8 mouse cellular contexts compared by ENCODE assay signal in genomic region chr7:37563171-37563574, GRCm38 (mm10).
DNase-seq lines count a peak whose midpoint lies in the region; ATAC-seq and TF ChIP-seq lines count a peak whose summit lies in the region.

No protein-coding gene starts in this region.

- DNase-seq in layer of hippocampus, adult 11-12 months (ENCODE audit: low spot score) = peak; percentile 37
- DNase-seq in layer of hippocampus, adult 9-10 months (ENCODE audit: low spot score) = no peak
- DNase-seq in embryo, embryonic 10.5 days (ENCODE audit: low spot score) = peak; percentile 84
- DNase-seq in heart, adult 2 months = peak; percentile 43 to 67
- DNase-seq in liver, embryonic 14.5 days (ENCODE audit: low read depth in 3 of 3, low spot score in 3 of 3) = no peak
- DNase-seq in spleen, adult 18-20 months = no peak

- H3K9me3 ChIP-seq in intestine, postnatal 0 days (ENCODE audit: control insufficient read depth) = no peaks in the 10 kb centered on the region
- H3K9me3 ChIP-seq in liver, embryonic 14.5 days (ENCODE audit: control insufficient read depth, low read length) = no peaks in the 10 kb centered on the region
- H3K9me3 ChIP-seq in neural tube, embryonic 13.5 days = no peaks in the 10 kb centered on the region

- peak overlapping the region; percentile 70 for H3K9ac ChIP-seq in heart, adult 2 months (ENCODE audit: low read depth, low read length)
- no peak overlapping the region for H3K9ac ChIP-seq in intestine, postnatal 0 days (ENCODE audit: low read depth, low read length)
- no peak overlapping the region for H3K9ac ChIP-seq in liver, embryonic 14.5 days (replicated peaks)
- peak overlapping the region; percentile 49 for H3K9ac ChIP-seq in neural tube, embryonic 13.5 days

- H3K4me3 ChIP-seq in heart, adult 2 months = peak overlapping the region; percentile 44
- peak overlapping the region; percentile 36 for H3K4me3 ChIP-seq in intestine, postnatal 0 days (ENCODE audit: low read depth, low read length)
- peak overlapping the region in 1 of 2 experiments; percentile 13; a peak in 1 of 4 replicates for H3K4me3 ChIP-seq in liver, embryonic 14.5 days (ENCODE audit: insufficient read depth in 1 of 2, low read depth in 2 of 2, low read length in 2 of 2)
- peak overlapping the region; percentile 16 for H3K4me3 ChIP-seq in neural tube, embryonic 13.5 days

- no peaks in the 10 kb centered on the region for H3K36me3 ChIP-seq in heart, adult 2 months (ENCODE audit: control insufficient read depth, insufficient read depth, low read length)
- H3K36me3 ChIP-seq in intestine, postnatal 0 days (ENCODE audit: control insufficient read depth, insufficient read depth) = no peaks in the 10 kb centered on the region
- no peaks in the 10 kb centered on the region for H3K36me3 ChIP-seq in liver, embryonic 14.5 days (replicated peaks; ENCODE audit: control insufficient read depth, insufficient read depth, low read depth)
- 0 out of 2 replicates have a peak, but pooled peaks cover 6% of the 10 kb centered on the region for H3K36me3 ChIP-seq in neural tube, embryonic 13.5 days

- no peaks in the 10 kb centered on the region for H3K79me2 ChIP-seq in heart, adult 2 months (replicated peaks; ENCODE audit: control insufficient read depth, insufficient read depth, low read length)

- H3K4me2 ChIP-seq in intestine, postnatal 0 days (replicated peaks; ENCODE audit: low read depth) = peak overlapping the region; percentile 62
- H3K4me2 ChIP-seq in liver, embryonic 14.5 days (ENCODE audit: low read depth) = peak overlapping the region; percentile 13; the same call in 1 of the 2 replicates
- H3K4me2 ChIP-seq in neural tube, embryonic 13.5 days = peak overlapping the region; percentile 50

- TF ChIP-seq POLR2A in heart, adult 2 months (IDR thresholded peaks at IDR 0.05; ENCODE audit: insufficient read depth, low read depth, low read length) = peak; percentile 46; the same call in 1 of the 2 replicates

- 15% methylated on average over 8 of the region's 8 CpGs for WGBS in heart, adult 2 months
- WGBS in intestine, postnatal 0 days = 19% methylated on average over 8 of the region's 8 CpGs
- 6% methylated on average over 8 of the region's 8 CpGs for WGBS in liver, embryonic 14.5 days (ENCODE audit: insufficient replicate concordance)
- WGBS in neural tube, embryonic 13.5 days = 3% methylated on average over 8 of the region's 8 CpGs

- H3K27me3 ChIP-seq in heart, adult 2 months (ENCODE audit: control insufficient read depth, insufficient read depth, low read length) = no peaks in the 10 kb centered on the region
- H3K27me3 ChIP-seq in intestine, postnatal 0 days (replicated peaks; ENCODE audit: control insufficient read depth, insufficient read depth, low read length) = no peaks in the 10 kb centered on the region
- no peaks in the 10 kb centered on the region for H3K27me3 ChIP-seq in liver, embryonic 14.5 days (ENCODE audit: control insufficient read depth, insufficient read depth, low read length)
- no peaks in the 10 kb centered on the region for H3K27me3 ChIP-seq in neural tube, embryonic 13.5 days

- 0 out of 2 replicates have a peak, but pooled peaks have one; percentile 7 for TF ChIP-seq CTCF in heart, adult 2 months (IDR thresholded peaks at IDR 0.05)
- no peak for TF ChIP-seq CTCF in intestine, postnatal 0 days (IDR thresholded peaks at IDR 0.05; ENCODE audit: low read depth)
- TF ChIP-seq CTCF in liver, embryonic 14.5 days (IDR thresholded peaks at IDR 0.05; ENCODE audit: low read depth) = no peak

- TF ChIP-seq EP300 in heart, adult 2 months (IDR thresholded peaks at IDR 0.05; ENCODE audit: insufficient read depth, low read depth, low read length) = no peak
- TF ChIP-seq EP300 in liver, embryonic 14.5 days (IDR thresholded peaks at IDR 0.05; ENCODE audit: low read depth) = no peak

- peak overlapping the region; percentile 75 for H3K27ac ChIP-seq in heart, adult 2 months
- peak overlapping the region; percentile 41; the same call in 1 of the 2 replicates for H3K27ac ChIP-seq in intestine, postnatal 0 days (ENCODE audit: low read depth, low read length)
- no peak overlapping the region for H3K27ac ChIP-seq in liver, embryonic 14.5 days
- H3K27ac ChIP-seq in neural tube, embryonic 13.5 days (replicated peaks) = peak overlapping the region; percentile 84

- no peak for ATAC-seq in intestine, postnatal 0 days
- ATAC-seq in liver, embryonic 14.5 days (ENCODE audit: insufficient read depth) = no peak
- ATAC-seq in neural tube, embryonic 13.5 days (ENCODE audit: low read depth) = peak; percentile 59; the same call in 1 of the 2 replicates

- H3K4me1 ChIP-seq in heart, adult 2 months (ENCODE audit: control insufficient read depth, insufficient read depth, low read length) = peaks cover 1% of the 10 kb centered on the region
- H3K4me1 ChIP-seq in intestine, postnatal 0 days (replicated peaks; ENCODE audit: control insufficient read depth, insufficient read depth, low read length) = no peaks in the 10 kb centered on the region
- H3K4me1 ChIP-seq in liver, embryonic 14.5 days (replicated peaks; ENCODE audit: control insufficient read depth in 2 of 2, insufficient read depth in 2 of 2, low read length in 1 of 2) = no peaks in the 10 kb centered on the region
- peaks cover 77% of the 10 kb centered on the region for H3K4me1 ChIP-seq in neural tube, embryonic 13.5 days (replicated peaks)

- intact Hi-C loops in heart, adult 2 months (cut with DNase I) = no loop called here

Comparison
In these comparisons a context has a peak if more than half of its experiments do, and no peak if none do; other contexts are left out.
1. DNase-seq: peak in layer of hippocampus, adult 11-12 months (single experiment), embryo, embryonic 10.5 days (single experiment) and heart, adult 2 months (2 of 2); none in layer of hippocampus, adult 9-10 months (single experiment), liver, embryonic 14.5 days (0 of 3) and spleen, adult 18-20 months (0 of 2).
2. H3K9ac ChIP-seq: peak in heart, adult 2 months (single experiment) and neural tube, embryonic 13.5 days (single experiment); none in intestine, postnatal 0 days (single experiment) and liver, embryonic 14.5 days (single experiment).
3. Peak in every context shown above with its lines, with median percentiles within 50 percentile points of each other: H3K4me2 ChIP-seq.